Mouse (Mus musculus) heart, embryonic 15.5 days (tissue): ENCODE results near the gene Rwdd4a. TPM values are rescaled to one million over a fixed set of nuclear protein-coding genes. Genes with fewer than 3 reads are reported as not detected.

Experiments used
- ATAC-seq: fragments of 200-750 bp; cut with Nextera tagmentation; replicated peaks from 2 replicates; pipeline ENCODE4 v1.8.0; 2017; ENCODE audit warnings: low read depth, moderate TSS enrichment; ENCODE audit not compliant: insufficient number of reproducible peaks, insufficient read depth, low FRiP score
- H3K27ac ChIP-seq: fragments of 300-500 bp; sonication (generic); 2 replicates; pipeline ENCODE4 v1.5.1; 2015; ENCODE audit warnings: mild to moderate bottlenecking, inconsistent platforms
- H3K27me3 ChIP-seq: fragments of 300-500 bp; sonication (generic); 2 replicates; pipeline ENCODE4 v1.6.1; 2015; ENCODE audit warnings: inconsistent platforms
- H3K36me3 ChIP-seq: fragments of 300-500 bp; sonication (generic); 2 replicates; pipeline ENCODE4 v1.6.1; 2015; ENCODE audit warnings: mild to moderate bottlenecking, inconsistent platforms
- H3K4me1 ChIP-seq: fragments of 300-500 bp; sonication (generic); replicated peaks from 2 replicates; pipeline ENCODE4 v1.6.1; 2015; ENCODE audit warnings: inconsistent platforms
- H3K4me2 ChIP-seq: fragments of 300-500 bp; sonication (generic); 2 replicates; pipeline ENCODE4 v1.6.1; 2015; ENCODE audit warnings: inconsistent platforms, mild to moderate bottlenecking, moderate library complexity
- H3K4me3 ChIP-seq: fragments of 300-500 bp; sonication (generic); 2 replicates; pipeline ENCODE4 v1.5.1; 2015; ENCODE audit warnings: mild to moderate bottlenecking, inconsistent platforms
- H3K9ac ChIP-seq: fragments of 300-500 bp; sonication (generic); 2 replicates; pipeline ENCODE4 v1.6.1; 2015; ENCODE audit warnings: mild to moderate bottlenecking, inconsistent platforms
- H3K9me3 ChIP-seq: fragments of 300-500 bp; sonication (generic); replicated peaks from 2 replicates; pipeline ENCODE4 v1.6.1; 2016; ENCODE audit warnings: inconsistent platforms
- WGBS: fragments of 180-500 bp; shearing (Covaris S2); methylation state at CpG from one replicate; pipeline ENCODE4 v1.1.7; 2015; ENCODE audit warnings: mixed read lengths; 5-methylcytosine and 5-hydroxymethylcytosine counted together
- polyA plus RNA-seq: library from polyadenylated mRNA; unstranded; fragments of >200 nt; fragmentation: Nextera tagmentation; extraction: Ambion mirVana; gene quantifications from 2 replicates; pipeline ENCODE4 v1.2.1, GENCODE M21; 2015

The Rwdd4a gene
- polyA plus RNA-seq, 1 experiment from 2014 or later: 30.7 TPM

GRCm38 (mm10) chr8:47538323-47538722 lies 4.9 kb downstream of the Rwdd4a start:
- H3K4me2 ChIP-seq: no peak overlapping the region
- H3K27me3 ChIP-seq: no peaks in the 10 kb centered on the region
- no peak for ATAC-seq
- no peak overlapping the region for H3K9ac ChIP-seq
- 86% methylated on average over 4 of the region's 4 CpGs for WGBS
- peaks cover 15% of the 10 kb centered on the region; the same call in 1 of the 2 replicates for H3K36me3 ChIP-seq
- H3K4me3 ChIP-seq: no peak overlapping the region
- H3K9me3 ChIP-seq: no peaks in the 10 kb centered on the region
- peaks cover 13% of the 10 kb centered on the region for H3K4me1 ChIP-seq
- no peak overlapping the region for H3K27ac ChIP-seq

GRCm38 (mm10) chr8:47542746-47543145 lies 9.3 kb downstream of the Rwdd4a start:
- no peaks in the 10 kb centered on the region for H3K9me3 ChIP-seq
- no peak for ATAC-seq
- H3K4me2 ChIP-seq: no peak overlapping the region
- H3K4me1 ChIP-seq: 0 out of 2 replicates have a peak, but pooled peaks cover 4% of the 10 kb centered on the region
- H3K9ac ChIP-seq: no peak overlapping the region
- peaks cover 50% of the 10 kb centered on the region for H3K36me3 ChIP-seq
- H3K27ac ChIP-seq: no peak overlapping the region
- 93% methylated on average over 16 of the region's 16 CpGs for WGBS
- H3K27me3 ChIP-seq: no peaks in the 10 kb centered on the region
- no peak overlapping the region for H3K4me3 ChIP-seq

- H3K9me3 ChIP-seq: no peaks in the 10 kb centered on the region
- no peak overlapping the region for H3K9ac ChIP-seq
- H3K27me3 ChIP-seq: no peaks in the 10 kb centered on the region
- H3K4me3 ChIP-seq: no peak overlapping the region
- 88% methylated on average over 5 of the region's 5 CpGs for WGBS
- 0 out of 2 replicates have a peak, but pooled peaks cover 4% of the 10 kb centered on the region for H3K4me1 ChIP-seq
- no peak overlapping the region for H3K4me2 ChIP-seq
- H3K36me3 ChIP-seq: peaks cover 61% of the 10 kb centered on the region
- no peak for ATAC-seq
- H3K27ac ChIP-seq: no peak overlapping the region
Observed at GRCm38 (mm10) chr8:47544094-47544493, 10.6 kb downstream of the Rwdd4a start.

GRCm38 (mm10) chr8:47547102-47547501 lies 13.6 kb downstream of the Rwdd4a start:
- no peaks in the 10 kb centered on the region for H3K27me3 ChIP-seq
- H3K4me1 ChIP-seq: no peaks in the 10 kb centered on the region
- ATAC-seq: no peak
- no peak overlapping the region for H3K9ac ChIP-seq
- H3K4me3 ChIP-seq: no peak overlapping the region
- H3K27ac ChIP-seq: no peak overlapping the region
- H3K9me3 ChIP-seq: no peaks in the 10 kb centered on the region
- peaks cover 80% of the 10 kb centered on the region for H3K36me3 ChIP-seq
- H3K4me2 ChIP-seq: no peak overlapping the region
- 95% methylated on average over 10 of the region's 10 CpGs for WGBS

- no peak overlapping the region for H3K4me3 ChIP-seq
- peaks cover 30% of the 10 kb centered on the region for H3K36me3 ChIP-seq
- 89% methylated on average over 6 of the region's 6 CpGs for WGBS
- H3K27ac ChIP-seq: no peak overlapping the region
- no peaks in the 10 kb centered on the region for H3K27me3 ChIP-seq
- H3K4me2 ChIP-seq: no peak overlapping the region
- no peak overlapping the region for H3K9ac ChIP-seq
- H3K4me1 ChIP-seq: no peaks in the 10 kb centered on the region
- ATAC-seq: no peak
- H3K9me3 ChIP-seq: no peaks in the 10 kb centered on the region
Observed at GRCm38 (mm10) chr8:47553613-47554012, 20.1 kb downstream of the Rwdd4a start.

GRCm38 (mm10) chr8:47556446-47556845 lies 23.0 kb downstream of the Rwdd4a start:
- Histone ChIP-seq H3K27ac (0 out of 2 replicates have a peak overlapping the region, but pooled peaks have one; percentile 1), H3K4me2 (no peak overlapping the region), H3K4me3 (no peak overlapping the region), H3K36me3 (peaks cover 5% of the 10 kb centered on the region), H3K27me3 (no peaks in the 10 kb centered on the region), H3K4me1 (no peaks in the 10 kb centered on the region), H3K9me3 (no peaks in the 10 kb centered on the region), H3K9ac (no peak overlapping the region)
- WGBS: 81% methylated on average over 7 of the region's 7 CpGs
- ATAC-seq: no peak

- Histone ChIP-seq H3K4me1 (no peaks in the 10 kb centered on the region), H3K4me3 (no peak overlapping the region), H3K27ac (no peak overlapping the region), H3K36me3 (peaks cover under 1% of the 10 kb centered on the region; the same call in 1 of the 2 replicates), H3K27me3 (no peaks in the 10 kb centered on the region), H3K9ac (no peak overlapping the region), H3K4me2 (no peak overlapping the region), H3K9me3 (no peaks in the 10 kb centered on the region)
- WGBS: 16% methylated on average over 7 of the region's 7 CpGs
- ATAC-seq: no peak
Observed at GRCm38 (mm10) chr8:47558274-47558673, 24.8 kb downstream of the Rwdd4a start.

GRCm38 (mm10) chr8:47560801-47561200 lies 27.3 kb downstream of the Rwdd4a start:
- Histone ChIP-seq H3K4me3 (no peak overlapping the region), H3K36me3 (no peaks in the 10 kb centered on the region), H3K4me1 (no peaks in the 10 kb centered on the region), H3K4me2 (no peak overlapping the region), H3K9me3 (no peaks in the 10 kb centered on the region), H3K27ac (no peak overlapping the region), H3K27me3 (no peaks in the 10 kb centered on the region), H3K9ac (no peak overlapping the region)
- ATAC-seq: no peak
- 82% methylated on average over 7 of the region's 7 CpGs for WGBS

GRCm38 (mm10) chr8:47566551-47566950 lies 33.1 kb downstream of the Rwdd4a start:
- Histone ChIP-seq H3K4me2 (no peak overlapping the region), H3K27me3 (no peaks in the 10 kb centered on the region), H3K4me3 (no peak overlapping the region), H3K36me3 (no peaks in the 10 kb centered on the region), H3K9ac (no peak overlapping the region), H3K27ac (no peak overlapping the region), H3K9me3 (no peaks in the 10 kb centered on the region), H3K4me1 (no peaks in the 10 kb centered on the region)
- ATAC-seq: no peak
- WGBS: 94% methylated on average over 6 of the region's 6 CpGs

GRCm38 (mm10) chr8:47568098-47568497 lies 34.6 kb downstream of the Rwdd4a start:
- ATAC-seq: no peak
- WGBS: 63% methylated on average over 5 of the region's 5 CpGs
- no peak overlapping the region for H3K4me3 ChIP-seq

GRCm38 (mm10) chr8:47570161-47570560 lies 36.7 kb downstream of the Rwdd4a start:
- Histone ChIP-seq H3K9me3 (no peaks in the 10 kb centered on the region), H3K4me2 (no peak overlapping the region), H3K27me3 (no peaks in the 10 kb centered on the region), H3K27ac (no peak overlapping the region), H3K36me3 (no peaks in the 10 kb centered on the region), H3K4me1 (no peaks in the 10 kb centered on the region), H3K9ac (no peak overlapping the region), H3K4me3 (no peak overlapping the region)
- no peak for ATAC-seq
- WGBS: 76% methylated on average over 6 of the region's 6 CpGs

More at GRCm38 (mm10) chr8:47568098-47568497, 34.6 kb downstream of the Rwdd4a start:
- H3K27me3 ChIP-seq: no peaks in the 10 kb centered on the region
- H3K4me1 ChIP-seq: no peaks in the 10 kb centered on the region
- no peak overlapping the region for H3K27ac ChIP-seq
- H3K9me3 ChIP-seq: no peaks in the 10 kb centered on the region
- no peaks in the 10 kb centered on the region for H3K36me3 ChIP-seq
- H3K9ac ChIP-seq: no peak overlapping the region
- H3K4me2 ChIP-seq: no peak overlapping the region

- ATAC-seq: no peak
- no peaks in the 10 kb centered on the region for H3K4me1 ChIP-seq
- WGBS: 79% methylated on average over 7 of the region's 7 CpGs
- no peak overlapping the region for H3K4me3 ChIP-seq
- H3K9ac ChIP-seq: no peak overlapping the region
- no peak overlapping the region for H3K4me2 ChIP-seq
- no peaks in the 10 kb centered on the region for H3K9me3 ChIP-seq
- H3K27me3 ChIP-seq: no peaks in the 10 kb centered on the region
- no peaks in the 10 kb centered on the region for H3K36me3 ChIP-seq
- no peak overlapping the region for H3K27ac ChIP-seq
Observed at GRCm38 (mm10) chr8:47573482-47573881, 40.0 kb downstream of the Rwdd4a start.
